ENCODE assay signal across 22 mouse cellular contexts in genomic region chr14:29164653-29165030, GRCm38 (mm10).
A peak's percentile ranks its signal among the peaks of the same experiment; 100 is the strongest.
DNase-seq lines count a peak whose midpoint lies in the region; ATAC-seq lines count a peak whose summit lies in the region.
"Had no signal": no experiment of that assay in that cellular context is flagged by ENCODE, and none has a peak within 500 bp of the region (broad histone marks: within the 10 kb centered on the region; RNA-seq: fewer than 3 reads in every experiment).

No protein-coding gene starts in this region.

- no peak overlapping the region for H3K9ac ChIP-seq in hindbrain, embryonic 13.5 days
- no peak overlapping the region for H3K9ac ChIP-seq in hindbrain, embryonic 12.5 days
- no peak overlapping the region for H3K9ac ChIP-seq in neural tube, embryonic 13.5 days
- H3K9ac ChIP-seq in midbrain, embryonic 15.5 days = no peak overlapping the region
- H3K9ac ChIP-seq: limb, embryonic 13.5 days; liver, embryonic 12.5 days; neural tube, embryonic 12.5 days had no signal

- no peak overlapping the region for H3K4me2 ChIP-seq in hindbrain, embryonic 13.5 days
- H3K4me2 ChIP-seq in hindbrain, embryonic 12.5 days (replicated peaks) = no peak overlapping the region
- H3K4me2 ChIP-seq in neural tube, embryonic 13.5 days = no peak overlapping the region
- H3K4me2 ChIP-seq in midbrain, embryonic 15.5 days = no peak overlapping the region
- H3K4me2 ChIP-seq: heart, embryonic 11.5 days; limb, embryonic 13.5 days; liver, embryonic 12.5 days; neural tube, embryonic 12.5 days had no signal

- H3K36me3 ChIP-seq in hindbrain, embryonic 13.5 days = no peaks in the 10 kb centered on the region
- H3K36me3 ChIP-seq in hindbrain, embryonic 12.5 days = no peaks in the 10 kb centered on the region
- H3K36me3 ChIP-seq in neural tube, embryonic 13.5 days = no peaks in the 10 kb centered on the region
- no peaks in the 10 kb centered on the region for H3K36me3 ChIP-seq in midbrain, embryonic 15.5 days (replicated peaks)
- H3K36me3 ChIP-seq: G1E; limb, embryonic 13.5 days; liver, embryonic 12.5 days; neural tube, embryonic 12.5 days had no signal

- DNase-seq in neural tube, embryonic 10.5 days (ENCODE audit: extremely low spot score, low spot score) = no peak
- DNase-seq in natural killer cell, adult 2 months (ENCODE audit: low spot score in 2 of 2) = no peak
- DNase-seq: adrenal gland, adult 2 months; B cell, adult 2 months; cerebellum, adult 18-20 months; cerebellum, postnatal 14 days; gastrocnemius, postnatal 10 days; lung, adult 18-20 months; lung, postnatal 10 days; thymus, postnatal 14 days had no signal

- H3K27ac ChIP-seq in hindbrain, embryonic 13.5 days = 0 out of 2 replicates have a peak overlapping the region, but pooled peaks have one; percentile 1
- no peak overlapping the region for H3K27ac ChIP-seq in hindbrain, embryonic 12.5 days
- H3K27ac ChIP-seq in neural tube, embryonic 13.5 days (replicated peaks) = peak overlapping the region; percentile 15; the same call in 1 of the 2 replicates
- H3K27ac ChIP-seq in midbrain, embryonic 15.5 days = no peak overlapping the region
- H3K27ac ChIP-seq: limb, embryonic 13.5 days; liver, embryonic 12.5 days; neural tube, embryonic 12.5 days had no signal

- no peak overlapping the region for H3K4me3 ChIP-seq in hindbrain, embryonic 13.5 days
- no peak overlapping the region for H3K4me3 ChIP-seq in hindbrain, embryonic 12.5 days
- H3K4me3 ChIP-seq in neural tube, embryonic 13.5 days = no peak overlapping the region
- no peak overlapping the region for H3K4me3 ChIP-seq in midbrain, embryonic 15.5 days
- H3K4me3 ChIP-seq: limb, embryonic 13.5 days; liver, embryonic 12.5 days; neural tube, embryonic 12.5 days had no signal

- H3K9me3 ChIP-seq in hindbrain, embryonic 13.5 days = no peaks in the 10 kb centered on the region
- H3K9me3 ChIP-seq in hindbrain, embryonic 12.5 days (replicated peaks) = no peaks in the 10 kb centered on the region
- no peaks in the 10 kb centered on the region for H3K9me3 ChIP-seq in neural tube, embryonic 13.5 days
- no peaks in the 10 kb centered on the region for H3K9me3 ChIP-seq in midbrain, embryonic 15.5 days
- H3K9me3 ChIP-seq: limb, embryonic 13.5 days; liver, embryonic 12.5 days; neural tube, embryonic 12.5 days had no signal

- peaks cover 13% of the 10 kb centered on the region for H3K4me1 ChIP-seq in hindbrain, embryonic 13.5 days (replicated peaks)
- H3K4me1 ChIP-seq in hindbrain, embryonic 12.5 days = 0 out of 2 replicates have a peak, but pooled peaks cover 5% of the 10 kb centered on the region
- peaks cover 24% of the 10 kb centered on the region for H3K4me1 ChIP-seq in neural tube, embryonic 13.5 days (replicated peaks)
- peaks cover 8% of the 10 kb centered on the region; the same call in 1 of the 2 replicates for H3K4me1 ChIP-seq in midbrain, embryonic 15.5 days
- H3K4me1 ChIP-seq: liver, embryonic 12.5 days had no signal

- 70% methylated on average over 6 of the region's 6 CpGs for WGBS in hindbrain, embryonic 13.5 days
- 80% methylated on average over 6 of the region's 6 CpGs for WGBS in hindbrain, embryonic 12.5 days
- 63% methylated on average over 6 of the region's 6 CpGs for WGBS in neural tube, embryonic 13.5 days
- 61% methylated on average over 6 of the region's 6 CpGs for WGBS in midbrain, embryonic 15.5 days

- ATAC-seq in hindbrain, embryonic 13.5 days (ENCODE audit: low FRiP score) = no peak
- ATAC-seq in hindbrain, embryonic 12.5 days (ENCODE audit: low FRiP score) = no peak
- ATAC-seq in neural tube, embryonic 13.5 days (ENCODE audit: low read depth) = no peak
- peak; percentile 45; the same call in 1 of the 2 replicates for ATAC-seq in midbrain, embryonic 15.5 days (replicated peaks)
- no peak for ATAC-seq in megakaryocyte progenitor cell, adult 5-6 weeks (replicated peaks; ENCODE audit: poor library complexity)
- ATAC-seq: intestine, postnatal 0 days; liver, embryonic 12.5 days had no signal

- no peaks in the 10 kb centered on the region for H3K27me3 ChIP-seq in hindbrain, embryonic 13.5 days
- no peaks in the 10 kb centered on the region for H3K27me3 ChIP-seq in hindbrain, embryonic 12.5 days
- 0 out of 2 replicates have a peak, but pooled peaks cover 2% of the 10 kb centered on the region for H3K27me3 ChIP-seq in neural tube, embryonic 13.5 days
- H3K27me3 ChIP-seq in midbrain, embryonic 15.5 days (replicated peaks) = no peaks in the 10 kb centered on the region
- H3K27me3 ChIP-seq: CH12.LX; limb, embryonic 13.5 days; liver, embryonic 12.5 days; neural tube, embryonic 12.5 days had no signal

Comparison
In these comparisons a context has a peak if more than half of its experiments do, and no peak if none do; other contexts are left out.
1. H3K27ac ChIP-seq: peak in hindbrain, embryonic 13.5 days (single experiment) and neural tube, embryonic 13.5 days (single experiment); none in hindbrain, embryonic 12.5 days (single experiment) and midbrain, embryonic 15.5 days (single experiment).